Mouse (Mus musculus): Measurements from ENCODE around the gene Rnf121. TPM values are rescaled to one million over a fixed set of nuclear protein-coding genes. Genes with fewer than 3 reads are reported as not detected.
A peak's percentile ranks its signal among the peaks of the same experiment; 100 is the strongest.

Gene Rnf121
- total RNA-seq (2021) = 10 to 100 TPM; 40.2 to 48.5 TPM

GRCm38 (mm10) chr7:102065046-102065891, at the start of gene Rnf121, which contains the start of the genes Xndc1 and Xntrpc:
Gene Rnf121 (minus strand): TSS chr7:102065469.
Gene Xndc1 (plus strand): TSS chr7:102065511.
Gene Xntrpc (plus strand): TSS chr7:102065713.
- DNase-seq (ENCODE audit: low spot score in 2 of 2) = peak; percentile 95 to 96
- intact Hi-C loops (cut with DNase I) = no loop called here

- intact Hi-C loops (cut with DNase I) = no loop called here
These were observed 48.0 kb upstream of the Rnf121 start for GRCm38 (mm10) chr7:102113151-102113729.

GRCm38 (mm10) chr7:102109746-102110145, 44.5 kb upstream of the Rnf121 start:
- no peak for DNase-seq (ENCODE audit: low spot score in 2 of 2)
- intact Hi-C loops (cut with DNase I) = no loop called here

More at GRCm38 (mm10) chr7:102113151-102113729, 48.0 kb upstream of the Rnf121 start:
- no peak for DNase-seq (ENCODE audit: low spot score in 2 of 2)

- no peak for DNase-seq (ENCODE audit: low spot score in 2 of 2)
- intact Hi-C loops (cut with DNase I) = no loop called here
These were observed 43.9 kb upstream of the Rnf121 start, which contains the start of gene Art5 for GRCm38 (mm10) chr7:102109171-102109570. Gene Art5 (minus strand): TSS chr7:102109489.

GRCm38 (mm10) chr7:102108206-102108605, 42.9 kb upstream of the Rnf121 start:
- DNase-seq (ENCODE audit: low spot score in 2 of 2) = no peak
- intact Hi-C loops (cut with DNase I) = no loop called here

GRCm38 (mm10) chr7:102106700-102107141, 41.5 kb upstream of the Rnf121 start:
- intact Hi-C loops (cut with DNase I) = no loop called here
- no peak for DNase-seq (ENCODE audit: low spot score in 2 of 2)

- intact Hi-C loops (cut with DNase I) = no loop called here
- no peak for DNase-seq (ENCODE audit: low spot score in 2 of 2)
These were observed 38.9 kb upstream of the Rnf121 start for GRCm38 (mm10) chr7:102104126-102104525.

- DNase-seq (ENCODE audit: low spot score in 2 of 2) = no peak
- intact Hi-C loops (cut with DNase I) = no loop called here
These were observed 38.3 kb upstream of the Rnf121 start for GRCm38 (mm10) chr7:102103555-102103954.

GRCm38 (mm10) chr7:102102696-102103095, 37.4 kb upstream of the Rnf121 start:
- intact Hi-C loops (cut with DNase I) = no loop called here
- DNase-seq (ENCODE audit: low spot score in 2 of 2) = no peak

GRCm38 (mm10) chr7:102102241-102102640, 37.0 kb upstream of the Rnf121 start:
- no peak for DNase-seq (ENCODE audit: low spot score in 2 of 2)
- intact Hi-C loops (cut with DNase I) = no loop called here

GRCm38 (mm10) chr7:102101487-102101886, 36.2 kb upstream of the Rnf121 start, which contains the start of gene Art1:
Gene Art1 (plus strand): TSS chr7:102101743.
- intact Hi-C loops (cut with DNase I) = no loop called here
- no peak for DNase-seq (ENCODE audit: low spot score in 2 of 2)

- intact Hi-C loops (cut with DNase I) = no loop called here
- no peak for DNase-seq (ENCODE audit: low spot score in 2 of 2)
These were observed 35.6 kb upstream of the Rnf121 start for GRCm38 (mm10) chr7:102100868-102101267.

- DNase-seq (ENCODE audit: low spot score in 2 of 2) = no peak
- intact Hi-C loops (cut with DNase I) = no loop called here
These were observed 34.7 kb upstream of the Rnf121 start for GRCm38 (mm10) chr7:102099760-102100661.

- peak; percentile 12 to 32 for DNase-seq (ENCODE audit: low spot score in 2 of 2)
These were observed 22.1 kb upstream of the Rnf121 start for GRCm38 (mm10) chr7:102087336-102087735.

GRCm38 (mm10) chr7:102084041-102084696, 18.9 kb upstream of the Rnf121 start:
- intact Hi-C loops (cut with DNase I) = loop anchor here (5.0 kb wide), 1 partner anchor 167 kb away; no protein-coding TSS in a partner anchor
- DNase-seq (ENCODE audit: low spot score in 2 of 2) = no peak

More at GRCm38 (mm10) chr7:102087336-102087735, 22.1 kb upstream of the Rnf121 start:
- intact Hi-C loops (cut with DNase I) = no loop called here

GRCm38 (mm10) chr7:102082816-102083215, 17.5 kb upstream of the Rnf121 start, which contains the start of gene Trpc2:
Gene Trpc2 (plus strand): TSS chr7:102083116.
- intact Hi-C loops (cut with DNase I) = loop anchor here (5.0 kb wide), 1 partner anchor 166 kb away; no protein-coding TSS in a partner anchor
- DNase-seq (ENCODE audit: low spot score in 2 of 2) = no peak

- DNase-seq (ENCODE audit: low spot score in 2 of 2) = no peak
- intact Hi-C loops (cut with DNase I) = loop anchor here (5.0 kb wide), 1 partner anchor 164 kb away; no protein-coding TSS in a partner anchor
These were observed 16.5 kb upstream of the Rnf121 start for GRCm38 (mm10) chr7:102081784-102082183.

- DNase-seq (ENCODE audit: low spot score in 2 of 2) = no peak
- intact Hi-C loops (cut with DNase I) = loop anchor here (5.0 kb wide), 1 partner anchor 163 kb away; no protein-coding TSS in a partner anchor
These were observed 15.0 kb upstream of the Rnf121 start for GRCm38 (mm10) chr7:102080311-102080710.

GRCm38 (mm10) chr7:102078517-102078916, 13.2 kb upstream of the Rnf121 start:
- DNase-seq (ENCODE audit: low spot score in 2 of 2) = peak in 1 of 2 experiments; percentile 30
- intact Hi-C loops (cut with DNase I) = loop anchor here (5.0 kb wide), 2 partner anchors 81 to 426 kb away; no protein-coding TSS in a partner anchor
